Mouse (Mus musculus) heart, adult 2 months (tissue): ENCODE measurements around the gene Olfr917. TPM values are rescaled to one million over a fixed set of nuclear protein-coding genes. Genes with fewer than 3 reads are reported as not detected.

ENCODE experiments used
- DNase-seq, 2 experiments: peaks; one replicate each; pipeline ENCODE4 v3.0.0; 2021
- H3K27ac ChIP-seq: fragments of 200-600 bp; 2 replicates; pipeline ENCODE4 v1.8.1; 2022
- H3K27me3 ChIP-seq: fragments of 200-500 bp; 2 replicates; pipeline ENCODE4 v1.6.1; 2012; ENCODE audit warnings: mild to moderate bottlenecking, low read length, inconsistent platforms, mixed read lengths; ENCODE audit not compliant: control insufficient read depth, insufficient read depth
- H3K36me3 ChIP-seq: fragments of 200-500 bp; 2 replicates; pipeline ENCODE4 v1.6.1; 2012; ENCODE audit warnings: low read length, inconsistent platforms; ENCODE audit not compliant: control insufficient read depth, insufficient read depth
- H3K4me1 ChIP-seq: fragments of 200-500 bp; 2 replicates; pipeline ENCODE4 v1.6.1; 2011; ENCODE audit warnings: low read length; ENCODE audit not compliant: control insufficient read depth, insufficient read depth
- H3K4me3 ChIP-seq: fragments of 200-600 bp; 2 replicates; pipeline ENCODE4 v1.8.1; 2022
- H3K79me2 ChIP-seq: fragments of 200-500 bp; replicated peaks from 2 replicates; pipeline ENCODE4 v1.6.1; 2012; ENCODE audit warnings: mild to moderate bottlenecking, inconsistent platforms, low read length, moderate library complexity, mixed read lengths; ENCODE audit not compliant: control insufficient read depth, insufficient read depth
- H3K9ac ChIP-seq: fragments of 200-500 bp; 2 replicates; pipeline ENCODE4 v1.6.1; 2012; ENCODE audit warnings: low read depth, mild to moderate bottlenecking, control low read depth, inconsistent platforms, low read length, mixed read lengths
- CTCF ChIP-seq: fragments of 200-600 bp; IDR thresholded peaks from 2 replicates; pipeline ENCODE4 v1.8.1; 2022; ENCODE audit warnings: antibody characterized with exemption, mild to moderate bottlenecking, moderate library complexity
- EP300 ChIP-seq: fragments of 200-500 bp; IDR thresholded peaks from 2 replicates; pipeline ENCODE4 v1.6.1; 2011; ENCODE audit warnings: low read depth, low read length, control low read depth; ENCODE audit not compliant: insufficient read depth
- POLR2A ChIP-seq: fragments of 200-500 bp; IDR thresholded peaks from 2 replicates; pipeline ENCODE4 v1.6.1; 2011; ENCODE audit warnings: mild to moderate bottlenecking, low read depth, low read length, control low read depth; ENCODE audit not compliant: insufficient read depth
- whole genome bisulfite sequencing: fragments of 180-500 bp; shearing (Covaris S2); methylation state at CpG from one replicate; pipeline ENCODE4 v1.1.7; 2018; 5-methylcytosine and 5-hydroxymethylcytosine counted together
- intact Hi-C: fragments of 180-260 bp; cut with DNase I; formaldehyde crosslinking; loops from one replicate; pipeline ENCODE4 v1.15.1; 2025
- long read RNA-seq: library from polyadenylated mRNA; stranded (forward); transcript quantifications from one replicate; pipeline ENCODE4 v2.0.0, GENCODE M21; 2021
- polyA plus RNA-seq: library from polyadenylated mRNA; depleted of rRNA; stranded (reverse); fragments of >200 nt; gene quantifications from 2 replicates; pipeline ENCODE4 v1.2.3, GENCODE M21; 2012; rRNA removed
- total RNA-seq, 2 experiments: library from RNA; stranded (reverse); gene quantifications; 2 replicates each; pipeline ENCODE4 v1.2.3; 2021

Olfr917 gene
- not detected for total RNA-seq
- not detected in 2 replicates for polyA plus RNA-seq
- long read RNA-seq, result 0 reads

DNA sequence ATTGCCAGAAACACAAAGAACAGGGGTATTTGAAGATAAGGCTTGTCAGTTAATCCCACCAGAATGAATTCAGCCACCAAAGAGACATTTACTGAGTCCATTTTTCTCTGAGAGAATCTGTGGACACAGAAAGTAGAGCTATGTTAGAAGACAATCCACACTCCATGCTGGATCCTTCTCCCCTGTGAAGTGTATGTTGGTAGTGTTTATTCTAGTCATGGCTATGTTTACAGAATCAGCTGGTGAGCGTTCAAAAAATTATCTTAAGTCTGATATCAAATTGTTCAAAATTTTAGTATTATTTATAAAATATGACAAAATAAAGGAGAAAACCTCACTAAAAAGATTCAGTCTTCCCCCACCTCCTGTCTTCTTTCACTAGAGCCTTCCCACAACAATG lies at the start of gene Olfr917:
Gene Olfr917 (minus strand): TSS at position 101 of the 400 bp plus-strand sequence.
- H3K27me3 ChIP-seq, result no peaks in the 10 kb centered on the region
- H3K4me3 ChIP-seq, result no peak within 1 kb of the TSS
- 80% methylated on average over 1 of the region's 1 CpGs for WGBS
- H3K4me1 ChIP-seq, result no peaks in the 10 kb centered on the region
- DNase-seq, result no peak
- H3K9ac ChIP-seq, result no peak within 1 kb of the TSS
- intact Hi-C loops, result no loop called here
- no peaks in the 10 kb centered on the region for H3K36me3 ChIP-seq
- TF ChIP-seq CTCF, result no peak
- no peak for TF ChIP-seq EP300
- TF ChIP-seq POLR2A, result no peak
- no peaks in the 10 kb centered on the region for H3K79me2 ChIP-seq
- H3K27ac ChIP-seq, result no peak within 1 kb of the TSS

DNA sequence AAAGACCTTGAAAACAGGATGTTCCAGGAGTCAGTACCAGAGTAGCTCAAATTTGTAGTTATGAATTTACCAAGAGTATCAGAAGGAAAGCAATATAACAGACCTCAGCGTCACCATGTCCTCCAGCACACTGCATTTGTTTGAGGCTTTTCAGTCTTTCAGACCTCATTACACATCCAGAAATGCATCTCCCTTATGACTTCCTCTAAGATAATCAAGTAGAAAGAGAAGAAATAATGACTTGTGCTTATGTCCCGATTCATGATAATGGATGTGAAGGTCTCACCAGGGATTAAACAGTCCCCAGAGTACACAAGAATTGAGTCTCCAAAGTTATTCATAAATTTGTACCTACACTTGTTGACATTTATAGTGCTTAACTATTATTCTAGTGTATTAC lies 8.9 kb upstream of the Olfr917 start, which contains the start of gene Olfr918:
Gene Olfr918 (minus strand): TSS at position 101 of the 400 bp plus-strand sequence.
- H3K36me3 ChIP-seq, result no peaks in the 10 kb centered on the region
- H3K4me1 ChIP-seq, result no peaks in the 10 kb centered on the region
- TF ChIP-seq CTCF, result no peak
- no peak for TF ChIP-seq POLR2A
- TF ChIP-seq EP300, result no peak
- WGBS, result 73% methylated on average over 2 of the region's 2 CpGs
- DNase-seq, result no peak
- no peak within 1 kb of the TSS for H3K27ac ChIP-seq
- no peaks in the 10 kb centered on the region for H3K27me3 ChIP-seq
- H3K9ac ChIP-seq, result no peak within 1 kb of the TSS
- no peaks in the 10 kb centered on the region for H3K79me2 ChIP-seq
- intact Hi-C loops, result no loop called here
- no peak within 1 kb of the TSS for H3K4me3 ChIP-seq

DNA sequence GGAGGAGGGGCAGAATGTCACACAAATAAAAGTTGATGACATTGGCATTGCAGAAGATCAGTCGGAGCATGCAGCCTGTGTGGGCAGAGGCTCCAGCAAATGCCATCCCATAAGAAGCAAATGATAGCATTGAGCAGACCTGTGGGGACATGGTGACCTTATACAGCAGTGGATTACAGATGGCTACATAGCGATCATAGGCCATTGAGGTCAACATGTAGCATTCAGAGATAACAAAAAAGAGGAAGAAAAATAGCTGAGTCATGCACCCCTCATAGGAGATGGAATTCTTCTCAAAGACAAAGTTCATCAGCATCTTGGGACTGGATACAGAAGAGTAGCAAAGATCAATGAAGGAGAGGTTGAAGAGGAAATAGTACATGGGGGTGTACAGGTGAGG lies 7.2 kb upstream of the Olfr917 start:
- intact Hi-C loops, result no loop called here
- Histone ChIP-seq H3K36me3 (no peaks in the 10 kb centered on the region), H3K27me3 (no peaks in the 10 kb centered on the region), H3K27ac (no peak overlapping the region), H3K9ac (no peak overlapping the region), H3K79me2 (no peaks in the 10 kb centered on the region), H3K4me3 (no peak overlapping the region), H3K4me1 (no peaks in the 10 kb centered on the region)
- no peak for TF ChIP-seq POLR2A
- TF ChIP-seq CTCF, result no peak
- TF ChIP-seq EP300, result no peak
- DNase-seq, result no peak
- WGBS, result 66% methylated on average over 2 of the region's 2 CpGs

DNA sequence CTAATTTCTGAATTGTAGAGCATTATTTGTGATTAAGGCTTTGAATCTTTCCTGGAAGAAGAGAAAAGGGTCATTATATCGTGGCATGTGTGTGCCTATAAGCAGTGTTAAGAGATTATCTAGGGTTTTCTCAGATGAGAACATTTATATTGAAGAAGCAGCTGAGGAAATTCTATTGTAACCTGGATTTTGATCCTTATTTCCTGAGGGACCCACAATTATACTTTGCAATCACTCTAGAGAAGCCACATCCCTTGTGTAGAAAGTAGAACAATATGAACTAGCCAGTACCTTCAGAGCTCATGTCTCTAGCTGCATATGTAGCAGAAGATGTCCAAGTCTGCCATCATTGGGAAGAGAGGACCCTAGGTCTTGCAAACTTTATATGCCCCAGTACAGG lies 5.9 kb downstream of the Olfr917 start, which contains the start of gene Olfr916:
Gene Olfr916 (minus strand): TSS at position 101 of the 400 bp plus-strand sequence.
- H3K36me3 ChIP-seq, result no peaks in the 10 kb centered on the region
- H3K4me1 ChIP-seq, result no peaks in the 10 kb centered on the region
- no peak within 1 kb of the TSS for H3K9ac ChIP-seq
- DNase-seq, result no peak
- no peaks in the 10 kb centered on the region for H3K79me2 ChIP-seq
- WGBS, result 30% methylated on average over 1 of the region's 1 CpGs
- TF ChIP-seq POLR2A (no peak), EP300 (no peak), CTCF (no peak)
- no peak within 1 kb of the TSS for H3K27ac ChIP-seq
- H3K27me3 ChIP-seq, result no peaks in the 10 kb centered on the region
- H3K4me3 ChIP-seq, result no peak within 1 kb of the TSS
- intact Hi-C loops, result no loop called here

DNA sequence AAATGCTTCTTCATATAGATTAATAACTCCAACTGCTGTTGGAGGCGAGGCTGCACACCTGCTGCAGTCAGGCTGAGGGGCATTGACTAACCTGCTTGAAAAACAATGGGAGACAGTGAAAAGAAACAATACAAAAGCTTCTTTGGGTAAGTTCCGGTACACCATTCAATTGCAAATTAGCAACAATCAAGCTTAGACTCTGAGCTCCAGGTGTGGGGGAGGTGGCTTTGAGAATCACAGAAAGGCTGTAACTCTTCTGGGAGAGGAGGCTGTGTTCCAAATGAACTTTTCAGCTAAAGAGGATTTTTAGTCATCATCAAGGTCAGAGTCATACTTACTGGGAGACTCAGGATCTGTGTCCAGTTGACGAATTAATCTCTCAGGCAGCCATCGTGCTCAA lies 33.2 kb downstream of the Olfr917 start:
- H3K9ac ChIP-seq, result no peak overlapping the region
- no peak overlapping the region for H3K4me3 ChIP-seq
- DNase-seq, result no peak
- intact Hi-C loops, result no loop called here
- H3K79me2 ChIP-seq, result no peaks in the 10 kb centered on the region
- H3K4me1 ChIP-seq, result no peaks in the 10 kb centered on the region
- H3K36me3 ChIP-seq, result no peaks in the 10 kb centered on the region
- TF ChIP-seq CTCF, result no peak
- TF ChIP-seq EP300, result no peak
- no peak for TF ChIP-seq POLR2A
- no peak overlapping the region for H3K27ac ChIP-seq
- WGBS, result 71% methylated on average over 4 of the region's 4 CpGs
- H3K27me3 ChIP-seq, result no peaks in the 10 kb centered on the region

Other genes with a start within 250 kb of the Olfr917 start
- not detected for gene Olfr901, start 236.4 kb downstream of the Olfr917 start, total RNA-seq
- gene Olfr901, start 236.4 kb downstream of the Olfr917 start, polyA plus RNA-seq, result not detected in 2 replicates
- not detected for gene Olfr902, start 218.2 kb downstream of the Olfr917 start, total RNA-seq
- not detected in 2 replicates for gene Olfr902, start 218.2 kb downstream of the Olfr917 start, polyA plus RNA-seq
- not detected for gene Olfr904, start 202.7 kb downstream of the Olfr917 start, total RNA-seq
- not detected in 2 replicates for gene Olfr904, start 202.7 kb downstream of the Olfr917 start, polyA plus RNA-seq
- gene Olfr905, start 194.7 kb downstream of the Olfr917 start, total RNA-seq, result not detected
- not detected in 2 replicates for gene Olfr905, start 194.7 kb downstream of the Olfr917 start, polyA plus RNA-seq
- not detected for gene Olfr906, start 178.8 kb downstream of the Olfr917 start, total RNA-seq
- gene Olfr906, start 178.8 kb downstream of the Olfr917 start, polyA plus RNA-seq, result not detected in 2 replicates
- not detected for gene Olfr907, start 170.0 kb downstream of the Olfr917 start, total RNA-seq
- gene Olfr907, start 170.0 kb downstream of the Olfr917 start, polyA plus RNA-seq, result not detected in 2 replicates
- gene Olfr911-ps1, start 144.3 kb downstream of the Olfr917 start, total RNA-seq, result not detected
- not detected in 2 replicates for gene Olfr911-ps1, start 144.3 kb downstream of the Olfr917 start, polyA plus RNA-seq
- not detected for gene Olfr910, start 128.0 kb downstream of the Olfr917 start, total RNA-seq
- gene Olfr910, start 128.0 kb downstream of the Olfr917 start, polyA plus RNA-seq, result not detected in 2 replicates
- not detected for gene Olfr912, start 85.7 kb downstream of the Olfr917 start, total RNA-seq
- gene Olfr912, start 85.7 kb downstream of the Olfr917 start, polyA plus RNA-seq, result not detected in 2 replicates
- not detected for gene Olfr913, start 73.1 kb downstream of the Olfr917 start, total RNA-seq
- gene Olfr913, start 73.1 kb downstream of the Olfr917 start, polyA plus RNA-seq, result not detected in 2 replicates
- gene Olfr914, start 60.7 kb downstream of the Olfr917 start, total RNA-seq, result not detected
- not detected in 2 replicates for gene Olfr914, start 60.7 kb downstream of the Olfr917 start, polyA plus RNA-seq
- gene Olfr916, start 6.0 kb downstream of the Olfr917 start, total RNA-seq, result not detected
- gene Olfr916, start 6.0 kb downstream of the Olfr917 start, polyA plus RNA-seq, result not detected in 2 replicates
- not detected for gene Olfr918, start 8.8 kb upstream of the Olfr917 start, total RNA-seq
- gene Olfr918, start 8.8 kb upstream of the Olfr917 start, polyA plus RNA-seq, result not detected in 2 replicates
- not detected for gene Olfr919, start 37.8 kb upstream of the Olfr917 start, total RNA-seq
- not detected in 2 replicates for gene Olfr919, start 37.8 kb upstream of the Olfr917 start, polyA plus RNA-seq
- gene Vwa5a, start 52.4 kb upstream of the Olfr917 start, total RNA-seq, result 10 to 100 TPM; 24.8 to 31.6 TPM
- gene Vwa5a, start 52.4 kb upstream of the Olfr917 start, polyA plus RNA-seq, result 13.3 and 27.1 TPM in 2 replicates
- gene Olfr920, start 86.5 kb upstream of the Olfr917 start, total RNA-seq, result under 1 TPM in 1 of 2 experiments, not detected in 1; 0.05 TPM
- gene Olfr920, start 86.5 kb upstream of the Olfr917 start, polyA plus RNA-seq, result 0.06 and 0.12 TPM in 2 replicates
- not detected for gene Olfr921, start 107.2 kb upstream of the Olfr917 start, total RNA-seq
- gene Olfr921, start 107.2 kb upstream of the Olfr917 start, polyA plus RNA-seq, result not detected in 2 replicates
- not detected for gene Olfr922, start 148.8 kb upstream of the Olfr917 start, total RNA-seq
- not detected in 2 replicates for gene Olfr922, start 148.8 kb upstream of the Olfr917 start, polyA plus RNA-seq
- not detected for gene Olfr923, start 160.7 kb upstream of the Olfr917 start, total RNA-seq
- gene Olfr923, start 160.7 kb upstream of the Olfr917 start, polyA plus RNA-seq, result not detected in 2 replicates
- not detected for gene Olfr924, start 178.6 kb upstream of the Olfr917 start, total RNA-seq
- not detected in 2 replicates for gene Olfr924, start 178.6 kb upstream of the Olfr917 start, polyA plus RNA-seq
- gene Olfr26, start 189.2 kb upstream of the Olfr917 start, total RNA-seq, result not detected
- 0.18 TPM in 1 of 2 replicates, not detected in the other for gene Olfr26, start 189.2 kb upstream of the Olfr917 start, polyA plus RNA-seq
- not detected for gene Olfr926, start 211.3 kb upstream of the Olfr917 start, total RNA-seq
- gene Olfr926, start 211.3 kb upstream of the Olfr917 start, polyA plus RNA-seq, result not detected in 2 replicates